Mouse (Mus musculus): ENCODE results near the gene Add3. TPM values are rescaled to one million over a fixed set of nuclear protein-coding genes. Genes with fewer than 3 reads are reported as not detected.

The Add3 gene
- polyA plus RNA-seq, 1 experiment from 2014 or later: 97.6 TPM

DNA sequence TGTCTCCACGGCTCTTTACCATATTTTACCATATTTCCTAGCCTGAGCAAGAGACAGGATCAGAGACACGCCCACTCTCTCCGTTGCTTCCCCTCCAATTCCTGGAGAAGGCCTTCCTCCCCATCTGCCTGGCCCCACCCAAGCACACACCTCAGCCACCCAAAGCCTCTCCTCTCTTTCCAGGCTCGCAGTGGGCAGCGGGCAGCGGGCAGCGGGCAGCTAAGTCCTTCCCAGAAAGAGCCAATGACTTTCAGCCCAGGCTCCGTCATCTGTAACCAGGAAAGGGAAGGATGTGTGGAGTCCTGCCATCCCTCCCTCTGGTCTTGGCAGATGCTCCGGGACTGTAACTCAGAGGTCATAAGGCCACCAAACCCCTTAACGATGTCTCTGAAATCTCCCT lies 120.0 kb downstream of the Add3 start:
- Histone ChIP-seq H3K9ac (no peak overlapping the region), H3K27ac (no peak overlapping the region), H3K4me2 (replicated peaks) (no peak overlapping the region), H3K4me1 (peaks cover 14% of the 10 kb centered on the region), H3K36me3 (no peaks in the 10 kb centered on the region), H3K4me3 (no peak overlapping the region), H3K9me3 (no peaks in the 10 kb centered on the region), H3K27me3 (no peaks in the 10 kb centered on the region)
- 78% methylated on average over 10 of the region's 10 CpGs for WGBS
- no peak for ATAC-seq (ENCODE audit: low FRiP score, low read depth)

DNA sequence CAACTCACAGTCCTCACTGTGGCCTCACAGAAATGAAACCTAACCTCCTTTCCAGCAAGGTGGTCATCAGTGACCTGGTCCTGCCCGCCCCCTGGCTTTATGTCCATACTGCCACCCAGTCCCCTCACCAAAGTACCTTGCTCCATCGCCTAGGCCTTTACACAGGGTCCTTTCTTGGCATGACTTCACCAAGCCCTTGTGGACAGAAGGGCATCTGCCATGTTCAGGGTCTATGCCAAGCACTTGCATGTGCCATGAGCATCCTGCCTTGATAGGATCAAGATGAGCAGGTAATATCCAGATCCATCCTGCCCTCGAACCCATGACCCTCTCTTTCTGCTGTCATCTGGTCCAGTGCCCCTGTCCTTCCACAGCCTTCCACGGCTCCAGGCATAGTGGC lies 120.6 kb downstream of the Add3 start:
- Histone ChIP-seq H3K4me3 (no peak overlapping the region), H3K4me2 (replicated peaks) (no peak overlapping the region), H3K9ac (no peak overlapping the region), H3K9me3 (no peaks in the 10 kb centered on the region), H3K36me3 (no peaks in the 10 kb centered on the region), H3K27me3 (no peaks in the 10 kb centered on the region), H3K4me1 (peaks cover 14% of the 10 kb centered on the region), H3K27ac (no peak overlapping the region)
- 88% methylated on average over 4 of the region's 4 CpGs for WGBS
- no peak for ATAC-seq (ENCODE audit: low FRiP score, low read depth)

DNA sequence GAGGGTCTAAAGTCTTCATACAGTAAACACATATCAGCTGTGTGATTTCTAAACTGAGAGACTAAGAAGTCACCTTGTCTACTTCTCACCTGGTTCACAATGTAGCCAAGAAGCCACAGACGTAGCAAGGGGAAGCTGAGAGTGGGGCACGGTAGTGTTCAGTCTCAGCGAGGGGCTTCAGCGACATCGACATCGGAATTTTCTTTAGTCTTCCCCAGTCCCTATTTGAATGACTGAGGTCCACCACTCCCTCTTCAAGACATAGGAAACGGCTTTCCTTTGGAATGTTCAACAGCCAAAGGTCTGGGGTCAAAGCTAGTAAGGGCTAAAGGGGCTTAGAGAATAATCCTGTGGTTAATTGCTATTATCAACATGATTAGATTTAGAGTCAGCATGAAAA lies 121.8 kb downstream of the Add3 start:
- Histone ChIP-seq H3K27ac (no peak overlapping the region), H3K4me1 (peaks cover 14% of the 10 kb centered on the region), H3K36me3 (no peaks in the 10 kb centered on the region), H3K4me3 (no peak overlapping the region), H3K27me3 (no peaks in the 10 kb centered on the region), H3K9ac (no peak overlapping the region), H3K4me2 (replicated peaks) (no peak overlapping the region), H3K9me3 (no peaks in the 10 kb centered on the region)
- no peak for ATAC-seq (ENCODE audit: low FRiP score, low read depth)
- WGBS: 85% methylated on average over 7 of the region's 7 CpGs

DNA sequence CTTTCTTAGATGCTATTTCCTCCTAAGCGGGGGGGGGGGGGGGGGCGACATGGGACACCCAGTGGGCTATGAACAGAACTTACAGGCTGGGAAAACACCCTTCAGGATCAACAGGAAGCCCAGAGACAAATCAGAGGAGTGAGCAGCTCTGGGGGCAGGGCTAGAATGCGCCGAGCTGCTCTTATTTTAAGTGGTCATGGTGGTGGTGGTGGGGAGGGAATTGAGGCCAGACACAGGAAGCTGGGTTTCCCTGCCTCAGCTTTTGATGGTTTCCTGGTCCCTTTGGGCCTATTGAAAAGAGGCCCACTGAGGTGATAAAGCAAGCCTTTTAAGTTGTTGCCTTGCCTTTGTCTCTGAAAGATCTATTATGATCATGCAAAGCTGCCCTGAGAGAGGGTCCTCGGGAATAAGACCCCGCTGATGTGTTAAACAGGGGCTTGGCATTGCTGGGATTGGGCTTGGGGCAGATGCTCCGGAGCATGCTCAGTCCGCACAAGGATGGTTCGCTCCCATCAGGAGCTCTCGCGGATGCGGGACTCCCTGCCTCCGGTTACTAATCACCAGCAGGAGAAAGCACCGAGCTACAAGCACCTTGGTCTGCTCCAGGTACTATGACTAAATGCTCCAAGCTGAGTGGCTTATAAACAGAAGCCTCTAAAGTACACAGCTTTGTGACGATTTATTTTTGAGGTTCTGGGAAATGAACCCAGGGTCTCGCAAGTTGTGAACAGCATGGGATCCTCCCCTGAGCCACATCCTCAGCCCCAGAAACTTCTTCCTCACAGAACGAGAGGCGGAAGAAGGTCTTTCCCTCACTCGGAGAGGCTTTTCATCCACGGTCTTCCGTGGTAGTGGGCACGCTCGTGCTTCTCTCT lies 123.9 kb downstream of the Add3 start:
- 32% methylated on average over 23 of the region's 23 CpGs for WGBS
- no peak overlapping the region for H3K4me3 ChIP-seq
- peak overlapping the region; percentile 30 for H3K4me2 ChIP-seq (replicated peaks)
- ATAC-seq (ENCODE audit: low FRiP score, low read depth): peak; percentile 49; the same call in 1 of the 2 replicates
- no peaks in the 10 kb centered on the region for H3K36me3 ChIP-seq
- no peaks in the 10 kb centered on the region for H3K27me3 ChIP-seq
- no peak overlapping the region; the same call in 1 of the 2 replicates for H3K9ac ChIP-seq
- no peaks in the 10 kb centered on the region for H3K9me3 ChIP-seq
- no peak overlapping the region for H3K27ac ChIP-seq
- peaks cover 14% of the 10 kb centered on the region for H3K4me1 ChIP-seq

GRCm38 (mm10) chr19:53264821-53265727 lies 124.8 kb downstream of the Add3 start:
- 55% methylated on average over 12 of the region's 12 CpGs for WGBS
- no peaks in the 10 kb centered on the region for H3K27me3 ChIP-seq

DNA sequence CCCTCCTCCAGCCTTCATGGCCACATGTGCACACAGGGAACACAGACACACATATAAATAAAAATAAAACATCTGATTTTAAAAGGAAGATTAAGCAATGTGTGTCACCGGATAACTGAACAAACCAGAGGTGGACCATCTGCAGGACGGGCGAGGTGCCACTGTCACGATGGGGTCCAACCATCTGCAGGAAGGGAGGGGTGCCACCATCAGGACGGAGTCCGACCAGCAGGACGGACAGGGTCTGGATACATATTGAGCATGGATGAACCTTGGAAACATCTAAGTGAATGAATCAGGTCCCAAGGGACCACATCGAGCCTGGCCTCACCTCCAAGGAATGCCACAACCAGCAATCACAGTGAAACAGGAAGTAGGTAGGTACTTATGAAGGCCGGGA lies 127.1 kb downstream of the Add3 start:
- Histone ChIP-seq H3K9me3 (no peaks in the 10 kb centered on the region), H3K4me3 (no peak overlapping the region), H3K27me3 (no peaks in the 10 kb centered on the region), H3K4me2 (replicated peaks) (no peak overlapping the region), H3K27ac (no peak overlapping the region), H3K36me3 (no peaks in the 10 kb centered on the region), H3K4me1 (peaks cover 14% of the 10 kb centered on the region), H3K9ac (no peak overlapping the region)
- ATAC-seq (ENCODE audit: low FRiP score, low read depth): no peak
- WGBS: 89% methylated on average over 9 of the region's 9 CpGs

More at GRCm38 (mm10) chr19:53264821-53265727, 124.8 kb downstream of the Add3 start:
- H3K36me3 ChIP-seq: no peaks in the 10 kb centered on the region
- H3K4me2 ChIP-seq (replicated peaks): no peak overlapping the region
- peaks cover 14% of the 10 kb centered on the region for H3K4me1 ChIP-seq
- no peak overlapping the region for H3K27ac ChIP-seq
- no peak overlapping the region for H3K4me3 ChIP-seq
- no peak; the same call in 1 of the 2 replicates for ATAC-seq (ENCODE audit: low FRiP score, low read depth)
- no peak overlapping the region for H3K9ac ChIP-seq
- H3K9me3 ChIP-seq: no peaks in the 10 kb centered on the region

DNA sequence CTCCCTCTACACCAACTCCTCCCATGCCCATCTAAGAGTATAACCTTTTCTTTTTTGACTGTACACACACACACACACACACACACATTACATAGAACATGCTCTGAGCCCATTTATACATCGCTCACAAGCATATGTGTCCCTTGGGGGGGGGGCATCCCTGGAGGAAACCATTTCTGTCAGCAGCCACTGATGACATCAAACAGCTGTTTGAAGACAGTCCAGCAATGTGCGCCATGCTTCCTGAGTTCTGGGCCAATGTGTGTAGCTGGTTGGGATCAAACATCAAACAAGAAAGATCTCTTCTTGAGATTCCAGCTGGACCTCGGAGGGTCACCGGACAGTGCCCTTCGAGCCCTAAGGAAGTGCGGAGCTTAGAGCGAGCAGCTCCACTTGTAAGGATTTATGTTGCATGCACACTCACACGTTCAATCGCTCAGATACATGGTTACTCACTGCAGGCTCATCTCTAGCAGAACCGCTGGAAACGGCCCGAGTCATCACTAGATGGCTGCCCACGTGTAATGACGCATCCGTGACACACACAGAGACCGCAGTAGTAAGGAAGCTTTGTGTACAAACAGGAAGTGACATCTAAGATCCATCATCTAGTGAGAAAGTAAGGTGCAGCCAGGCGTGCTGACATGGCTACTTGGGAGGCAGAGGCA lies 132.9 kb downstream of the Add3 start:
- Histone ChIP-seq H3K36me3 (no peaks in the 10 kb centered on the region), H3K27ac (no peak overlapping the region), H3K4me1 (peaks cover 12% of the 10 kb centered on the region), H3K4me3 (no peak overlapping the region), H3K27me3 (no peaks in the 10 kb centered on the region), H3K9me3 (no peaks in the 10 kb centered on the region), H3K4me2 (replicated peaks) (no peak overlapping the region), H3K9ac (no peak overlapping the region)
- 87% methylated on average over 17 of the region's 17 CpGs for WGBS
- ATAC-seq (ENCODE audit: low FRiP score, low read depth): no peak

GRCm38 (mm10) chr19:53273781-53274428 lies 133.7 kb downstream of the Add3 start:
- Histone ChIP-seq H3K4me2 (replicated peaks) (no peak overlapping the region), H3K9ac (no peak overlapping the region), H3K36me3 (no peaks in the 10 kb centered on the region), H3K4me1 (peaks cover 18% of the 10 kb centered on the region), H3K27ac (no peak overlapping the region), H3K4me3 (no peak overlapping the region), H3K9me3 (no peaks in the 10 kb centered on the region), H3K27me3 (no peaks in the 10 kb centered on the region)
- ATAC-seq (ENCODE audit: low FRiP score, low read depth): no peak
- 83% methylated on average over 23 of the region's 23 CpGs for WGBS

- no peak overlapping the region for H3K4me3 ChIP-seq
- no peaks in the 10 kb centered on the region for H3K9me3 ChIP-seq
- 29% methylated on average over 3 of the region's 3 CpGs for WGBS
- no peak overlapping the region for H3K27ac ChIP-seq
- H3K4me1 ChIP-seq: peaks cover 21% of the 10 kb centered on the region
- H3K4me2 ChIP-seq (replicated peaks): no peak overlapping the region
- no peaks in the 10 kb centered on the region for H3K27me3 ChIP-seq
- ATAC-seq (ENCODE audit: low FRiP score, low read depth): no peak; the same call in 1 of the 2 replicates
- H3K9ac ChIP-seq: no peak overlapping the region
- no peaks in the 10 kb centered on the region for H3K36me3 ChIP-seq
These were observed 135.0 kb downstream of the Add3 start for GRCm38 (mm10) chr19:53275204-53275603.

- peaks cover 23% of the 10 kb centered on the region for H3K4me1 ChIP-seq
- ATAC-seq (ENCODE audit: low FRiP score, low read depth): no peak
- H3K9ac ChIP-seq: no peak overlapping the region
- WGBS: 56% methylated on average over 19 of the region's 19 CpGs
- H3K36me3 ChIP-seq: no peaks in the 10 kb centered on the region
- H3K4me2 ChIP-seq (replicated peaks): no peak overlapping the region
- no peaks in the 10 kb centered on the region for H3K27me3 ChIP-seq
- H3K9me3 ChIP-seq: no peaks in the 10 kb centered on the region
- H3K27ac ChIP-seq: no peak overlapping the region
- no peak overlapping the region for H3K4me3 ChIP-seq
These were observed 136.9 kb downstream of the Add3 start for GRCm38 (mm10) chr19:53276902-53277707.

Measured in limb, embryonic 13.5 days (tissue).